Mouse (Mus musculus): ENCODE measurements around the gene Dap.

GRCm38 (mm10) chr15:31268148-31268547 is 44.0 kb downstream of the Dap start:
- no peak for TF ChIP-seq CTCF (IDR thresholded peaks at IDR 0.05; ENCODE audit: low read depth)
- no peak for TF ChIP-seq EP300 (IDR thresholded peaks at IDR 0.05; ENCODE audit: low read depth)
